Mouse (Mus musculus) intestine, embryonic 14.5 days (tissue): Measurements from ENCODE around the gene Kif26b. TPM values are rescaled to one million over a fixed set of nuclear protein-coding genes. Genes with fewer than 3 reads are reported as not detected.

Experiments
- ATAC-seq: fragments of 200-750 bp; cut with Nextera tagmentation; replicated peaks from 2 replicates; pipeline ENCODE4 v1.8.0; 2017; ENCODE audit warnings: low read depth, moderate number of reproducible peaks, moderate TSS enrichment, moderate library complexity; ENCODE audit not compliant: low FRiP score, low TSS enrichment
- DNase-seq: peaks from one replicate; pipeline ENCODE4 v3.0.0-alpha.2; 2018; ENCODE audit warnings: low spot score
- H3K27ac ChIP-seq: fragments of 300-500 bp; sonication (generic); 2 replicates; pipeline ENCODE4 v1.5.1; 2014; ENCODE audit warnings: low read depth, mild to moderate bottlenecking, control low read depth
- H3K27me3 ChIP-seq: fragments of 300-500 bp; sonication (generic); replicated peaks from 2 replicates; pipeline ENCODE4 v1.6.1; 2014; ENCODE audit warnings: low read length, control low read depth; ENCODE audit not compliant: control insufficient read depth, insufficient read depth
- H3K36me3 ChIP-seq: fragments of 300-500 bp; sonication (generic); 2 replicates; pipeline ENCODE4 v1.6.1; 2014; ENCODE audit warnings: low read length, control low read depth; ENCODE audit not compliant: control insufficient read depth, insufficient read depth
- H3K4me1 ChIP-seq: fragments of 300-500 bp; sonication (generic); replicated peaks from 2 replicates; pipeline ENCODE4 v1.6.1; 2014; ENCODE audit warnings: low read length, control low read depth, mixed read lengths; ENCODE audit not compliant: control insufficient read depth, insufficient read depth
- H3K4me2 ChIP-seq: fragments of 300-500 bp; sonication (generic); 2 replicates; pipeline ENCODE4 v1.6.1; 2014; ENCODE audit warnings: low read length
- H3K4me3 ChIP-seq: fragments of 300-500 bp; sonication (generic); 2 replicates; pipeline ENCODE4 v1.5.1; 2014; ENCODE audit warnings: low read depth, low read length, control low read depth, mixed read lengths
- H3K9ac ChIP-seq: fragments of 300-500 bp; sonication (generic); 2 replicates; pipeline ENCODE4 v1.6.1; 2014; ENCODE audit warnings: mild to moderate bottlenecking, low read length
- H3K9me3 ChIP-seq: fragments of 300-500 bp; sonication (generic); 2 replicates; pipeline ENCODE4 v1.6.1; 2016; ENCODE audit warnings: low read length, control low read depth; ENCODE audit not compliant: control insufficient read depth
- WGBS: fragments of 180-500 bp; shearing (Covaris S2); extraction: QIAGEN DNeasy Blood & Tissue Kit; methylation state at CpG from one replicate; pipeline ENCODE4 v1.1.7; 2014; 5-methylcytosine and 5-hydroxymethylcytosine counted together
- polyA plus RNA-seq: library from polyadenylated mRNA; unstranded; fragments of >200 nt; fragmentation: Nextera tagmentation; extraction: Ambion mirVana; gene quantifications from 2 replicates; pipeline ENCODE4 v1.2.1, GENCODE M21; 2014

Kif26b gene
- polyA plus RNA-seq, 1 experiment from 2014 or later: 8.8 TPM

DNA sequence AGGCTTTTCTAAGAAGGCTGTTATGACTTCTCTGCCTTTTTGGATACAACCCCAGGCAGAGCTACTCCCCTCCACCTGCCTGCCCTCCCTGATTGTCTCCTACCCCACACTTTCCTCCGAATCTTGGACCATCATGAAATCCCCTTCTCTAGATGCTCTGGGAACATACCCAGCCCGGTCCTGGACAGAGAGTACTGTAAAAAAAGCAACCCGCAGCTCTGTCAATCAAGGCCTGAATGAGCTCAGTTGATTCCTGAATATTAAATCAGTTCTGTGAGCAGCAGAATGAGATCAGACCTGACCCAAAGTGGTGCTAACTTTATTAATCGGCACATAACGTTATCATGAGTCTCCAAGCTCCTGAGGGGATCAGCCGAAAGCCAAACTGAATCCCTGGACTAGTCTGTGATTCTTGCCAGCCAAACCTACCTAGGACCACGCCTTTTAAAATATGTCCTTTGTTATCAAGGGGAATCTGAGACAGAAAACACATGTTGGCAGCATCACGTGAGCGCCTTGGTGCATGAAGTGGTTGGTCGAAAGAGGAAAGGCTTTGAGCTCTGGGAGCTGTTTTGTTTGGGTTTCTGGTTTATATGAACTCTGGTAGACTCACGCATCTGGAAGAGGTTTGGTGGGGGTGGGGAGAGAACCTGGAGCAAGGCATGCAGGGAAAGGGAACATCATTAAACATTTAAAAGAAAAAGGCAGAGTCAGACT, 271.1 kb downstream of the Kif26b start:
- Histone ChIP-seq H3K4me1 (peaks cover 22% of the 10 kb centered on the region), H3K27me3 (no peaks in the 10 kb centered on the region), H3K36me3 (no peaks in the 10 kb centered on the region), H3K4me3 (no peak overlapping the region), H3K9me3 (no peaks in the 10 kb centered on the region), H3K9ac (no peak overlapping the region), H3K27ac (no peak overlapping the region; the same call in 1 of the 2 replicates), H3K4me2 (peak overlapping the region; percentile 28)
- ATAC-seq: no peak
- DNase-seq: no peak
- WGBS: 36% methylated on average over 11 of the region's 11 CpGs

DNA sequence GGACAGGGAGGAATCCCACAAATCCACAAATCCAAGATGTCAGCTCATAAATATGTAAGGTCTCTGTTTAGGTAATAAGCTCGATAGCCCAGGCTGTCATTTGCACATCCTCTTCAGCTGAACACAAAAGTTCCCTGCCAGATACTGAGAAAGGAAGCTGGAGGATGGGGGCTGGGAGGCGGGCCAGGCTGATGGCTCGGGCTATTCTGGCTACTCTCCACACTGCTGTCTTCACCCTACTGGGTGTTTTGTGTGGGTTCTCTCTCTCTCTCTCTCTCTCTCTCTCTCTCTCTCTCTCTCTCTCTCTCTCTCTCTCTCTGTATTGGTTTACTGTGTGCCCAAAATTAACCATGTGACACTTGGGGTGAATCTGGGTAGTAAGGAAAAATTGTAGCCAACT, 274.2 kb downstream of the Kif26b start:
- Histone ChIP-seq H3K4me3 (no peak overlapping the region), H3K9ac (no peak overlapping the region), H3K27me3 (no peaks in the 10 kb centered on the region), H3K36me3 (no peaks in the 10 kb centered on the region), H3K27ac (no peak overlapping the region), H3K9me3 (no peaks in the 10 kb centered on the region), H3K4me2 (no peak overlapping the region), H3K4me1 (peaks cover 22% of the 10 kb centered on the region)
- 38% methylated on average over 3 of the region's 3 CpGs for WGBS
- no peak for DNase-seq
- no peak for ATAC-seq

DNA sequence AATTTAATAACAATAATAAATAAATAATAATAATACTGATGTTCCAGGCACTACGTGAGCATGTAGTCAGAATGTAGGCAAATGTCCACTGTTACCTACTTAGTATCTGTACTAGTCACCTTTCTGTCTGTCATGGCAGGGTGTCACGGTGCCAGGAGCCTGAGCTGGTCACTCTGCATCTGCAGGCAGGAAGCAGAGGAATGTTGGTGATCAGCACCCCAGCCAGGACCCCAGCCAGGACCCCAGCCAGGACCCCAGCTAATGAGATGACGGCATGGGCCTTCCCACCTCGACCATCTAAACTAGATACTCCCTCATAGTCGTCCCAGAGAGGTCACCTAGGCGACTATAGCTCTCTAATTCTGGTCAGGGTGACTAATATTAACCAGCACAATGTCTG, 288.6 kb downstream of the Kif26b start:
- Histone ChIP-seq H3K4me2 (no peak overlapping the region), H3K4me1 (peaks cover 6% of the 10 kb centered on the region; the same call in 1 of the 2 replicates), H3K27me3 (no peaks in the 10 kb centered on the region), H3K9ac (no peak overlapping the region), H3K27ac (no peak overlapping the region), H3K9me3 (no peaks in the 10 kb centered on the region), H3K36me3 (no peaks in the 10 kb centered on the region), H3K4me3 (no peak overlapping the region)
- DNase-seq: no peak
- no peak for ATAC-seq
- WGBS: 78% methylated on average over 6 of the region's 6 CpGs

DNA sequence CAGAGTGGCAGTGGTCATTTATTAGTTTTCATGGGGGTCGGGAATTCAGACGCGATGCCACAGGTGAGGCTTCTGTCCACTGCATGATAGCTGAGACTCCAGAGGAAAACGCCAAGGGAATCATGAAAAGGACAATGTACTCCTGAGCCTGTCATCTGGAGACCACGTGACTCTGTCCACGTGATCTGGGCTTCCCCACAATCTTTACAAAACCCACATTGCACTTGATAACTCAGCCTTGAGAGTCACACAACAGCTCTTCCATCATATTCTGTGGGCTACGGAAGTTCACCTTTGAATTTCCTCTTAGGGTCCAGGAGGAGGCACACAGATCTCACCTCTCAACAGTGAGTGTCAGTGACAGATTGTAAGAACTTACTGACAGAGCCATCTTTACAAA, 290.1 kb downstream of the Kif26b start:
- DNase-seq: no peak
- Histone ChIP-seq H3K4me3 (no peak overlapping the region), H3K4me2 (no peak overlapping the region), H3K36me3 (no peaks in the 10 kb centered on the region), H3K27me3 (no peaks in the 10 kb centered on the region), H3K4me1 (peaks cover 6% of the 10 kb centered on the region; the same call in 1 of the 2 replicates), H3K9me3 (no peaks in the 10 kb centered on the region), H3K9ac (no peak overlapping the region), H3K27ac (no peak overlapping the region)
- WGBS: 79% methylated on average over 7 of the region's 7 CpGs
- no peak for ATAC-seq

DNA sequence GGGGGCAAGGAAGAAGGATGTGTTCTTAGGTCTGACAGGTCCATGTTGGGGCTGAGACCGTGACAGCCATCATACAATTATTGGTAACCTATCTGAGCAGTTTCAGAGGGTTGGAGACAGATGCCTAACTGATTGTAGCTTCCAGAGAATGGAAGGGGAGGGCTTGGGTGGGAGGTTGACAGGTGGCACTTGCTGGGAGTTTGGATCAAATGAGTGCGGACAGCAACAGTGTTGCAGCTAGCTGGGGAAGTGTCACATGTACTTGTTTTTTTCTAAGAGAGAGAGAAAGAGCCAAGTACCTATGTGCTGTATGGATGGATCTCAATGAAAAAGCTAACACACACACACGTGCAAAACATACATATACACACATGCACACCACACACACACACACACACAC, 291.2 kb downstream of the Kif26b start:
- no peak for ATAC-seq
- H3K4me1 ChIP-seq: peaks cover 6% of the 10 kb centered on the region; the same call in 1 of the 2 replicates
- WGBS: 79% methylated on average over 3 of the region's 3 CpGs

DNA sequence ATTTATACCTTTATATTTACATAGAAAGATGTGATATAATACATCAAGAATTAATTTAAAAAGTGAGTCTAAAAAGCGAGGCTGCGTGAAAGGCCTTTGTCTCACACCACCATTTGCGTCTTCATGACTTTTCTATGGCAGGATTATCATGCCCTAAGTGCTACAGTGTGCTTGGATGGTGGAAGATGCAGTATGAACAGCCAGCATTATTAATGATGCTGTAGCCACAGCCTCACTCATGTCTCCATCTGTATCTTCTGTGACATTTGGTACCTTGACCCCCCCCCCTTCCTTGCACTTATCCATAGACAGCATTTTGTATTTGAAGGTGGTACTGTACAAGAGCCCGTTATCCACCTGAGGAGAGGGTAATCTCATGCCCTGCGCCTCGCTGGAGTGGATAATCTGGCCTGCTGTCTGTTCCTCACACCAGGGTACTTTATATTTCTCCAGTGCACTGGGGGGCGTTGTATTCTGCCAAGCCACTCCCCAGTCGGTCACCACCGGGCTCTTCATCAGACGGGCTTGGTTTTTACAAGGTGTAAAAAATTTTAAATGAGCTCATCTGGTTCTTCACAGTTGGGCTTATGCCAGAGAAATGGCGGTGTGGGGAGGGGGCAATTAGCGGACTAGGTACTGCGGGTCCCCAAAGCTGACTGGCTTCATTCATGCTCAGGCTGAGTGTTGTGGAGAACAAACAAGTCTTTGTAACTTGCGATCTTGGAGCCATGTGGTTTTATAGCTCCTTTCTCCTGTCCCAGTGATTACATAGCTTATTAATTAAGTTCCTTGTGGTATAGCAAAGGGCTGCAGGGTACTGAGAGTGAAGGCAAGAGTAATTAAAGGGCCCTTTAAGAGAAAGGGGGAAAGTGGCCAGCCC, 291.9 kb downstream of the Kif26b start:
- Histone ChIP-seq H3K27ac (no peak overlapping the region), H3K4me3 (no peak overlapping the region), H3K4me1 (peaks cover 6% of the 10 kb centered on the region; the same call in 1 of the 2 replicates), H3K36me3 (no peaks in the 10 kb centered on the region), H3K4me2 (no peak overlapping the region), H3K9me3 (no peaks in the 10 kb centered on the region), H3K27me3 (no peaks in the 10 kb centered on the region), H3K9ac (no peak overlapping the region)
- 65% methylated on average over 14 of the region's 14 CpGs for WGBS
- DNase-seq: no peak
- ATAC-seq: peak; percentile 55; the same call in 1 of the 2 replicates

More for the DNA sequence above, 291.2 kb downstream of the Kif26b start:
- Histone ChIP-seq H3K9me3 (no peaks in the 10 kb centered on the region), H3K27ac (no peak overlapping the region), H3K9ac (no peak overlapping the region), H3K4me2 (no peak overlapping the region), H3K27me3 (no peaks in the 10 kb centered on the region), H3K36me3 (no peaks in the 10 kb centered on the region), H3K4me3 (no peak overlapping the region)
- no peak for DNase-seq

DNA sequence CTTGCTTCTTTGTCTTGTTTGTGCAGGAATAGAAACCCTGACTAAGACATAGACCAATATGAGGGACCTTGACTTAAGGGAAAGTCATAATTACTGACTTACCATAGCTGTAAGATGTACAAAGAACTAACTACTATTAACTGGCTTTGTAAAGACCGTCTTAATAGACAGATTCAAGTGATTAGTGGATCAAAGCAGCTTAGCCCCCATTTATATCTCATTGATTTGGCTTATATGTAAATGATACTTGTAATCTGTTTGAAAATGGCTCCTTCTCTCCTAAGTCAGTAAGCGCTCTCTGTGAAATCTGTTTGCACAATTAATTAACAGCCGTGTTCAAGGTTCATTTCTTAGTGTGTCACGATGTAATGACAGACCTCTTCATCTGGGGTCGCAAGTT, 295.9 kb downstream of the Kif26b start:
- no peak for ATAC-seq
- H3K27ac ChIP-seq: no peak overlapping the region
- H3K4me1 ChIP-seq: peaks cover 6% of the 10 kb centered on the region; the same call in 1 of the 2 replicates
- H3K4me2 ChIP-seq: no peak overlapping the region
- no peaks in the 10 kb centered on the region for H3K27me3 ChIP-seq
- no peaks in the 10 kb centered on the region for H3K36me3 ChIP-seq
- WGBS: 78% methylated on average over 5 of the region's 5 CpGs
- no peak overlapping the region for H3K9ac ChIP-seq
- no peak for DNase-seq
- no peak overlapping the region for H3K4me3 ChIP-seq
- no peaks in the 10 kb centered on the region for H3K9me3 ChIP-seq

DNA sequence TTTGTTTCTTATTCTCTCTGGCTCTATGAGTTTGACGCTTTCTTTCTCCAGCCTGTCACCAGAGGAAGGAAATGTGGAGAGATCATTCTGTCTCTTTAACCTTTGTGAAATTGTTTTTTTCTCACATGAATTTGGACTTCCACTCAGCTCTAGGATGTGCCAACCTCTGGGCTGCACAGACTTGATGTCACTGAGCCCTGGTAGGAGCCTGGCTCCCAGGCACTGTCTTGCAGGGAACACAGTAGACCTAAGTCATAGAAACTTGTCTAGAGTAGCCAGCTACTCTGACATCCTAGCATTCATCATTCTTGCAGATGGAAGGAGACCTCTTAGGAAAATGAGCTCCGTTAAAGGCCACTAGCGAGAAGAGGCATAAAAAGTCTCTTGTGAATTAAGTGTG, 298.3 kb downstream of the Kif26b start:
- DNase-seq: no peak
- H3K27me3 ChIP-seq: no peaks in the 10 kb centered on the region
- no peaks in the 10 kb centered on the region for H3K4me1 ChIP-seq
- no peak overlapping the region for H3K4me3 ChIP-seq
- no peak overlapping the region for H3K27ac ChIP-seq
- H3K36me3 ChIP-seq: no peaks in the 10 kb centered on the region
- no peak for ATAC-seq
- H3K9me3 ChIP-seq: no peaks in the 10 kb centered on the region
- no peak overlapping the region for H3K9ac ChIP-seq
- H3K4me2 ChIP-seq: no peak overlapping the region
- 92% methylated on average over 3 of the region's 3 CpGs for WGBS
